Mouse (Mus musculus) heart, embryonic 14.5 days (tissue): ENCODE measurements around the gene Wdfy1. TPM values are rescaled to one million over a fixed set of nuclear protein-coding genes. Genes with fewer than 3 reads are reported as not detected.

ENCODE experiments used
- ATAC-seq: fragments of 200-750 bp; cut with Nextera tagmentation; 2 replicates; pipeline ENCODE4 v1.8.0; 2017; ENCODE audit warnings: low read depth, moderate TSS enrichment; ENCODE audit not compliant: insufficient number of reproducible peaks, insufficient read depth, low FRiP score
- H3K27ac ChIP-seq, 2 experiments: fragments of 200-500 bp in 1 of 2; fragments of 300-500 bp in 1 of 2; sonication (generic) in 1 of 2; replicated peaks in 1 of 2; 2 replicates each; pipeline ENCODE4 v1.5.1; 2012 to 2014; ENCODE audit warnings: low read depth in 2 of 2, low read length in 2 of 2, control low read depth in 1 of 2, mild to moderate bottlenecking in 1 of 2, mixed read lengths in 1 of 2; ENCODE audit not compliant: control insufficient read depth in 1 of 2, insufficient read depth in 1 of 2
- H3K27me3 ChIP-seq: fragments of 300-500 bp; sonication (generic); 2 replicates; pipeline ENCODE4 v1.6.1; 2014; ENCODE audit warnings: mild to moderate bottlenecking, low read length, control low read depth; ENCODE audit not compliant: control insufficient read depth, insufficient read depth
- H3K36me3 ChIP-seq: fragments of 300-500 bp; sonication (generic); 2 replicates; pipeline ENCODE4 v1.6.1; 2014; ENCODE audit warnings: mild to moderate bottlenecking, control low read depth, low read length, mixed read lengths; ENCODE audit not compliant: control insufficient read depth, insufficient read depth
- H3K4me1 ChIP-seq, 2 experiments: fragments of 200-500 bp in 1 of 2; fragments of 300-500 bp in 1 of 2; sonication (generic) in 1 of 2; 2 replicates each; pipeline ENCODE4 v1.6.1; 2012 to 2014; ENCODE audit warnings: low read length in 2 of 2, control low read depth in 1 of 2, mixed read lengths in 1 of 2; ENCODE audit not compliant: control insufficient read depth in 2 of 2, insufficient read depth in 2 of 2
- H3K4me2 ChIP-seq: fragments of 300-500 bp; sonication (generic); 2 replicates; pipeline ENCODE4 v1.6.1; 2014; ENCODE audit warnings: mild to moderate bottlenecking, low read length
- H3K4me3 ChIP-seq, 2 experiments: fragments of 200-500 bp in 1 of 2; fragments of 300-500 bp in 1 of 2; sonication (generic) in 1 of 2; 2 replicates each; pipeline ENCODE4 v1.5.1; 2012 to 2014; ENCODE audit warnings: low read length in 2 of 2, mild to moderate bottlenecking in 2 of 2, control low read depth in 1 of 2, low read depth in 1 of 2, moderate library complexity in 1 of 2; ENCODE audit not compliant: control insufficient read depth in 1 of 2, insufficient read depth in 1 of 2
- H3K9ac ChIP-seq: fragments of 300-500 bp; sonication (generic); 2 replicates; pipeline ENCODE4 v1.6.1; 2014; ENCODE audit warnings: mild to moderate bottlenecking, low read length
- H3K9me3 ChIP-seq: fragments of 300-500 bp; sonication (generic); 2 replicates; pipeline ENCODE4 v1.6.1; 2016; ENCODE audit warnings: low read length, control low read depth; ENCODE audit not compliant: control insufficient read depth
- WGBS: fragments of 180-500 bp; shearing (Covaris S2); extraction: QIAGEN DNeasy Blood & Tissue Kit; methylation state at CpG from one replicate; pipeline ENCODE4 v1.1.7; 2014; 5-methylcytosine and 5-hydroxymethylcytosine counted together
- polyA plus RNA-seq: library from polyadenylated mRNA; unstranded; fragments of >200 nt; fragmentation: Nextera tagmentation; extraction: Ambion mirVana; gene quantifications from 2 replicates; pipeline ENCODE4 v1.2.1, GENCODE M21; 2014

The Wdfy1 gene
- polyA plus RNA-seq, 1 experiment from 2014 or later, result 28.5 TPM

DNA sequence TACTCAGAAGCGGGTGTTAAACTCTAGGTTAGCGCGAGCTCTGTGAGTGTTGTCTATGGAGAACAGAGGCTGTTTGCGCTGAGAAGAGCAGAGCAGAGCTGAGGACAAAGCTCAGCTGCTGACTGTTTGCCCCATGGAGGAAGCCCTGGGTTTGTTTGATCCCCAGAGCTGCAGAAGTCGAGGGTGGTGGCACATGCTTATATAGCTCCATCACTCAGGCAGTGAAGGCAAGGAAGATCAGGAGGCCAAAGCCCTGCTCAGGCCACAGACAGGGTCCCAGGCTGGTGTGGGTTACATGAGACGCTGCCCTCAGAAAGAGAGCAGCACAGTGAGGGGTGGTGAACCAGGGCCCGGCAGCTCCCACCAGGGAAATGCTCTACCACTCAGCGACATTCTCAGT, 65.7 kb downstream of the Wdfy1 start:
- no peaks in the 10 kb centered on the region for H3K9me3 ChIP-seq
- no peaks in the 10 kb centered on the region for H3K27me3 ChIP-seq
- H3K4me1 ChIP-seq, result peaks cover 0 to 6% of the 10 kb centered on the region in 2 experiments; a peak in 2 of 4 replicates
- no peak overlapping the region for H3K9ac ChIP-seq
- peaks cover 53% of the 10 kb centered on the region for H3K36me3 ChIP-seq
- 82% methylated on average over 8 of the region's 8 CpGs for WGBS
- H3K27ac ChIP-seq, result no peak overlapping the region
- H3K4me2 ChIP-seq, result no peak overlapping the region
- no peak overlapping the region for H3K4me3 ChIP-seq
- no peak for ATAC-seq

- no peak overlapping the region for H3K4me2 ChIP-seq
- peaks cover 48% of the 10 kb centered on the region for H3K36me3 ChIP-seq
- 81% methylated on average over 9 of the region's 9 CpGs for WGBS
- ATAC-seq, result no peak
- H3K4me3 ChIP-seq, result no peak overlapping the region
- no peaks in the 10 kb centered on the region for H3K27me3 ChIP-seq
- peaks cover 0 to 6% of the 10 kb centered on the region in 2 experiments; a peak in 2 of 4 replicates for H3K4me1 ChIP-seq
- no peak overlapping the region for H3K9ac ChIP-seq
- no peak overlapping the region for H3K27ac ChIP-seq
- H3K9me3 ChIP-seq, result no peaks in the 10 kb centered on the region
Measured at GRCm38 (mm10) chr1:79707383-79707782, 68.6 kb downstream of the Wdfy1 start.

DNA sequence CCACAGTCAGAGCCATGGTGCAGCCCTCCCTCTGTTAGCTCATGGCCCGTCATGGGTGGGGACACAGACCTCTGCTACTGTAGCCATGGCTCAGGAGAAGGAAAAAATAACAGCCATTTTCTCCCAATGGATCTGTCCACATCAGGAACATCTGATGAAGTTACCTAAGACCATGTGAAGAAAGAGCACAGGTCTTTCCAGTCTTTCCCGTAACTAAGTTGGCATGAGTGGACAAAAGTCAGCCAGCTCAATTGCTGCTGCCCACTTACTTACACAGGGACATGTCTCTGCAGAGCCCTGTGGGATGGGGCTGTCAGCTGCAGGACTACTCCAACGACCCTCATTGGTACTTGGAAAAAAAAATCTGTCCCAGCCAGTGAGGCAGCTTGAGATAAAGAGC, 69.2 kb downstream of the Wdfy1 start:
- WGBS, result 69% methylated on average over 3 of the region's 3 CpGs

GRCm38 (mm10) chr1:79704672-79705071, 71.3 kb downstream of the Wdfy1 start:
- 82% methylated on average over 2 of the region's 2 CpGs for WGBS

More for the DNA sequence above, 69.2 kb downstream of the Wdfy1 start:
- Histone ChIP-seq H3K9me3 (no peaks in the 10 kb centered on the region), H3K4me1 (peaks cover 0 to 4% of the 10 kb centered on the region in 2 experiments; a peak in 2 of 4 replicates), H3K4me2 (no peak overlapping the region), H3K36me3 (peaks cover 43% of the 10 kb centered on the region), H3K27ac (no peak overlapping the region), H3K27me3 (no peaks in the 10 kb centered on the region), H3K9ac (no peak overlapping the region), H3K4me3 (no peak overlapping the region)
- no peak for ATAC-seq

DNA sequence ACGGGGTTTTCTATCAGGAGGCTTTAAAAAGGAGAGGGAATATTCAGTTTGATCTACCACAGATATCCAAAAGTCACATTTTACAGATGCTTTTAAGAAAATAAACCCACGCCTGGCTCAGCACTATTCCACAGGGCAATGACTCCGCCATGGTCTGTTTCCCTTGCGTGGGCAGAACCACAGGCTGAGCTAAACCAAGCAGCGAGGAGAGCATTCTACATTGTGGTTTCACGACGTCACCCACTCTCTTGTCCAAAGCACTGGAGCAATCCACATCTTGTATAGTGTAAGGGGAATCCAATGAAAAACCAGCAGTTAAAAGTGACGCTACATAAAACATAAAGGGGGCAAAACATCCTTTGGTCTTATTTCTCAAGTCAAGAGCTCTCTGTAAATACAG, 72.4 kb downstream of the Wdfy1 start:
- H3K4me1 ChIP-seq, result no peaks in the 10 kb centered on the region
- WGBS, result 90% methylated on average over 8 of the region's 8 CpGs
- no peak for ATAC-seq

More at GRCm38 (mm10) chr1:79704672-79705071, 71.3 kb downstream of the Wdfy1 start:
- Histone ChIP-seq H3K4me2 (no peak overlapping the region), H3K9me3 (no peaks in the 10 kb centered on the region), H3K27ac (no peak overlapping the region), H3K4me3 (no peak overlapping the region), H3K36me3 (peaks cover 45% of the 10 kb centered on the region), H3K4me1 (no peaks in the 10 kb centered on the region), H3K27me3 (no peaks in the 10 kb centered on the region), H3K9ac (no peak overlapping the region)
- no peak for ATAC-seq

GRCm38 (mm10) chr1:79698506-79698905, 77.4 kb downstream of the Wdfy1 start:
- no peaks in the 10 kb centered on the region for H3K9me3 ChIP-seq
- H3K27me3 ChIP-seq, result no peaks in the 10 kb centered on the region
- no peak for ATAC-seq
- H3K4me1 ChIP-seq, result 0 out of 4 replicates have a peak, but pooled peaks cover 0 to 3% of the 10 kb centered on the region in 2 experiments
- no peak overlapping the region for H3K9ac ChIP-seq
- H3K27ac ChIP-seq, result no peak overlapping the region
- H3K4me3 ChIP-seq, result no peak overlapping the region
- H3K4me2 ChIP-seq, result no peak overlapping the region
- WGBS, result 75% methylated on average over 2 of the region's 2 CpGs
- peaks cover 9% of the 10 kb centered on the region; the same call in 1 of the 2 replicates for H3K36me3 ChIP-seq

More for the DNA sequence above, 72.4 kb downstream of the Wdfy1 start:
- Histone ChIP-seq H3K4me2 (no peak overlapping the region), H3K27me3 (no peaks in the 10 kb centered on the region), H3K4me3 (no peak overlapping the region), H3K9me3 (no peaks in the 10 kb centered on the region), H3K36me3 (peaks cover 37% of the 10 kb centered on the region), H3K27ac (no peak overlapping the region), H3K9ac (no peak overlapping the region)

DNA sequence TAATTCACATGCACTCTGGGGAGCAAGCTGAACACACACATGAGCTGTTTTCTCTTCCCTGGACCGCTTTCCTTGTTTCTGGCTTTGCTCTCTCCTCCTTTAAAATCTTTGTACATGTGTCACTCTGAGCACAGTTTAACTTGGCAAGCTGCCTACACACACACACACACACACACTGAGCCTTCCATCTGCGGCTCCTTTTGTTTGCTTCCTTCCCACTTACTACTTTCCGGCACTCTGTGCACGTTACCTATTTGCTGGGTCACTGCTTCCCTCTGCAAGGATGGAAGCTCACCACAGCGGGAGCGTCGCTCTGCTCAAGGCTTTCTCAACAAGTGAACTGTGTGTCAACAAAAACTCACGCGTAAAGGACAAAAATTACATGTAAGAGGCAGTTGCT, 78.6 kb downstream of the Wdfy1 start:
- no peak overlapping the region for H3K4me2 ChIP-seq
- 52% methylated on average over 9 of the region's 9 CpGs for WGBS
- H3K9ac ChIP-seq, result no peak overlapping the region
- H3K4me1 ChIP-seq, result 0 out of 4 replicates have a peak, but pooled peaks cover 0 to 3% of the 10 kb centered on the region in 2 experiments
- peak; percentile 80 for ATAC-seq
- 0 out of 4 replicates have a peak overlapping the region, but pooled peaks of 1 of the 2 experiments have one; percentile 24 for H3K27ac ChIP-seq
- H3K9me3 ChIP-seq, result no peaks in the 10 kb centered on the region
- no peak overlapping the region for H3K4me3 ChIP-seq
- no peaks in the 10 kb centered on the region for H3K27me3 ChIP-seq
- H3K36me3 ChIP-seq, result peaks cover 5% of the 10 kb centered on the region; the same call in 1 of the 2 replicates

GRCm38 (mm10) chr1:79696933-79697332, 79.0 kb downstream of the Wdfy1 start:
- 52% methylated on average over 5 of the region's 5 CpGs for WGBS
- Histone ChIP-seq H3K9ac (no peak overlapping the region), H3K9me3 (no peaks in the 10 kb centered on the region), H3K27ac (no peak overlapping the region), H3K36me3 (peaks cover 5% of the 10 kb centered on the region; the same call in 1 of the 2 replicates), H3K4me3 (no peak overlapping the region), H3K4me2 (no peak overlapping the region), H3K4me1 (0 out of 4 replicates have a peak, but pooled peaks cover 0 to 3% of the 10 kb centered on the region in 2 experiments), H3K27me3 (no peaks in the 10 kb centered on the region)
- ATAC-seq, result peak; percentile 46
